Comparison of ENCODE assay signal across 26 mouse cellular contexts in the genomic region with DNA sequence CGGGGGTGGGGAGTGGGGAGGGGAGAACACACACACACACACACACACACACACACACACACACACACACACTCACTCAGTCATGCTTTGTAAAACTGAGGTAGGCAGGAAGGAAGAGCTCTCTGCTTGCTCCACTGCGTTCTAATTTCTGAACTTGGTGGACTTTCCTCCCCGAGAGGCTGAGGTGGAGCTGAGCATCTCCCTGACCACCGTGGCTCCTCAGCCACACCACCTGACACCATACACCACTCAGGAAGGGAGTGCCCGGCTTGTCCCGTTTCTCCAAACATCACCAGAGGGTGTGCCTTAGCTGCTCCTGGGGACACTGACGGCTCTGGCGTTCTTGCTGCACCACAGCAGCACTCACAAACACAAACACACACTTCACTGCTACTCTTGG. TPM values are rescaled to one million over a fixed set of nuclear protein-coding genes. Genes with fewer than 3 reads are reported as not detected.
"Had no signal": no experiment of that assay in that cellular context is flagged by ENCODE, and none has a peak within 500 bp of the region (broad histone marks: within the 10 kb centered on the region; RNA-seq: fewer than 3 reads in every experiment).

No protein-coding gene starts in this region.

- H3K27me3 ChIP-seq: hindbrain, embryonic 15.5 days; limb, embryonic 12.5 days; liver, embryonic 13.5 days; liver, embryonic 15.5 days had no signal

- DNase-seq: forebrain, postnatal 0 days; gastrocnemius, postnatal 14 days; gastrocnemius, postnatal 36 days; heart, adult 11 months; heart, adult 2 months; heart, postnatal 14 days; heart, postnatal 36 days; liver; liver, embryonic 13.5 days had no signal

- H3K4me1 ChIP-seq: liver, embryonic 13.5 days; liver, embryonic 15.5 days had no signal

- H3K9ac ChIP-seq: forebrain, embryonic 15.5 days; forebrain, postnatal 0 days; heart, embryonic 13.5 days; heart, embryonic 15.5 days; hindbrain, embryonic 13.5 days; hindbrain, embryonic 15.5 days; limb, embryonic 12.5 days; liver, embryonic 13.5 days; liver, embryonic 15.5 days had no signal

- H3K27ac ChIP-seq: forebrain, embryonic 15.5 days; heart, adult 2 months; heart, embryonic 13.5 days; heart, embryonic 15.5 days; hindbrain, embryonic 13.5 days; hindbrain, embryonic 15.5 days; hindbrain, postnatal 0 days; kidney, postnatal 0 days; layer of hippocampus, adult 2 months; left cerebral cortex, adult 2 months; limb, embryonic 10.5 days; limb, embryonic 12.5 days; liver, embryonic 13.5 days; liver, embryonic 15.5 days had no signal

- H3K36me3 ChIP-seq: forebrain, embryonic 15.5 days; hindbrain, embryonic 15.5 days; liver, embryonic 13.5 days; liver, embryonic 15.5 days had no signal

- ATAC-seq: forebrain, embryonic 15.5 days; forebrain, postnatal 0 days; hindbrain, postnatal 0 days; intestine, embryonic 16.5 days had no signal

- H3K4me2 ChIP-seq: forebrain, embryonic 15.5 days; heart, embryonic 11.5 days; heart, embryonic 13.5 days; heart, embryonic 15.5 days; hindbrain, embryonic 13.5 days; hindbrain, embryonic 15.5 days; limb, embryonic 12.5 days; liver, embryonic 11.5 days; liver, embryonic 13.5 days; liver, embryonic 15.5 days had no signal

- H3K4me3 ChIP-seq: forebrain, embryonic 15.5 days; heart, adult 2 months; heart, embryonic 13.5 days; heart, embryonic 15.5 days; hindbrain, embryonic 13.5 days; hindbrain, embryonic 15.5 days; layer of hippocampus, adult 2 months; left cerebral cortex, adult 2 months; limb, embryonic 10.5 days; limb, embryonic 12.5 days; liver, embryonic 13.5 days; liver, embryonic 15.5 days had no signal

- H3K9me3 ChIP-seq: forebrain, embryonic 15.5 days; heart, embryonic 13.5 days; heart, embryonic 15.5 days; hindbrain, embryonic 13.5 days; hindbrain, embryonic 15.5 days; limb, embryonic 10.5 days; limb, embryonic 12.5 days; liver, embryonic 13.5 days; liver, embryonic 15.5 days had no signal

RNA-seq across cellular contexts. Expression of a gene that starts 29.5 kb away (rescaled TPM):
- polyA plus RNA-seq: heart, embryonic 11.5 days; heart, embryonic 13.5 days; heart, embryonic 15.5 days; heart, postnatal 0 days; intestine, embryonic 14.5 days; intestine, embryonic 16.5 days; kidney, postnatal 0 days; liver, embryonic 11.5 days; liver, embryonic 13.5 days; liver, embryonic 15.5 days had no signal
